Mouse (Mus musculus) midbrain, embryonic 14.5 days (tissue): ENCODE measurements at regions not wholly inside any gene's neighbourhood (a gene's known extent, or its start where the extent isn't known, plus 50 kb on each side); places are given as distances from the start of the nearest gene placed in this dataset.

Source experiments
- ATAC-seq: fragments of 200-750 bp; cut with Nextera tagmentation; 2 replicates; pipeline ENCODE4 v1.8.0; 2017; ENCODE audit warnings: moderate number of reproducible peaks, moderate library complexity; ENCODE audit not compliant: low FRiP score, low TSS enrichment
- DNase-seq: peaks from one replicate; pipeline ENCODE4 v3.0.0-alpha.2; 2015
- H3K27ac ChIP-seq: fragments of 300-500 bp; sonication (generic); replicated peaks from 2 replicates; pipeline ENCODE4 v1.5.1; 2014; ENCODE audit warnings: mild to moderate bottlenecking, low read depth, low read length, moderate library complexity
- H3K27me3 ChIP-seq: fragments of 300-500 bp; sonication (generic); 2 replicates; pipeline ENCODE4 v1.6.1; 2014; ENCODE audit warnings: low read length, control low read depth, mixed read lengths; ENCODE audit not compliant: control insufficient read depth, insufficient read depth
- H3K36me3 ChIP-seq: fragments of 300-500 bp; sonication (generic); 2 replicates; pipeline ENCODE4 v1.6.1; 2014; ENCODE audit warnings: low read length, control low read depth; ENCODE audit not compliant: control insufficient read depth, insufficient read depth
- H3K4me1 ChIP-seq: fragments of 300-500 bp; sonication (generic); 2 replicates; pipeline ENCODE4 v1.6.1; 2014; ENCODE audit warnings: mild to moderate bottlenecking, antibody characterized with exemption, low read length, control low read depth; ENCODE audit not compliant: control insufficient read depth, insufficient read depth
- H3K4me2 ChIP-seq: fragments of 300-500 bp; sonication (generic); 2 replicates; pipeline ENCODE4 v1.6.1; 2014; ENCODE audit warnings: mild to moderate bottlenecking, low read length, moderate library complexity
- H3K4me3 ChIP-seq: fragments of 300-500 bp; sonication (generic); replicated peaks from 2 replicates; pipeline ENCODE4 v1.5.1; 2014; ENCODE audit warnings: low read depth, low read length
- H3K9ac ChIP-seq: fragments of 300-500 bp; sonication (generic); replicated peaks from 2 replicates; pipeline ENCODE4 v1.6.1; 2014; ENCODE audit warnings: mild to moderate bottlenecking, low read length, moderate library complexity
- H3K9me3 ChIP-seq: fragments of 300-500 bp; sonication (generic); 2 replicates; pipeline ENCODE4 v1.6.1; 2016; ENCODE audit warnings: low read length, control low read depth, mixed read lengths; ENCODE audit not compliant: control insufficient read depth
- WGBS: fragments of 180-500 bp; shearing (Covaris S2); extraction: QIAGEN DNeasy Blood & Tissue Kit; methylation state at CpG from one replicate; pipeline ENCODE4 v1.1.7; 2014; 5-methylcytosine and 5-hydroxymethylcytosine counted together

DNA sequence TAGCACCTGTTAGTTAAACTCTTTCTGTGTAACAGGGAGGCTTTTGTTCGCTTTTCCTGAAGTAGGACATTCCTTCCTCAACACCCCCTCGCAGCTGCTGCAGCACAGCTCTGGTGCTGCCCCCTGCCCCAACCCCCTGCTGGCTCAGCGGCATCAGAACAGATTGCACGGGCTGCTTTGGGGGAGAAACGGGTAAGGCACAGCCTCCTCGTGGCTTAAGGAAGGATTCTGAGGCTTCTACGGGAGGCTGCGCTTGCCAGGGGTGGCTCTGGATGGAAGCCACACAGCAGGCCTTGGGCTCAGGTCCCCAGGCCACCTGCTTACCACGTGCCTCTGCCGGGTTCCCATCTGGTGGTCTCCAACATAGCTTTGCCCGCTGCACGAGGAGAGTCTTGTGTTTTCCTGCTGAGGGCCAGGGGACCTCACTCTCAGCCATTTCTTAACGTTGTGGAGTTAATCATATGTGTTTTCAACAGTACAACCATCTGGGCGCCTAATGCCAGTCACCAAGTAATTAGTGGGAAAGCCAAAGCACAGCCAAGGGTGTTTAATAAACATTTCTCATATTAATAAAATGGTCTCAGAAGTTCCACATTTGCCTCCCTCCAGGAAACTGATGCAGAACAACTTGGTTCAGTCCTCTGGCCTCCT, 189.9 kb downstream of the Gxylt1 start:
- Histone ChIP-seq H3K27ac (no peak overlapping the region), H3K27me3 (no peaks in the 10 kb centered on the region), H3K4me3 (no peak overlapping the region), H3K9me3 (no peaks in the 10 kb centered on the region), H3K9ac (no peak overlapping the region), H3K4me2 (no peak overlapping the region), H3K36me3 (no peaks in the 10 kb centered on the region), H3K4me1 (0 out of 2 replicates have a peak, but pooled peaks cover 4% of the 10 kb centered on the region)
- WGBS = 39% methylated on average over 14 of the region's 14 CpGs
- DNase-seq (peak; percentile 28), ATAC-seq (no peak)

DNA sequence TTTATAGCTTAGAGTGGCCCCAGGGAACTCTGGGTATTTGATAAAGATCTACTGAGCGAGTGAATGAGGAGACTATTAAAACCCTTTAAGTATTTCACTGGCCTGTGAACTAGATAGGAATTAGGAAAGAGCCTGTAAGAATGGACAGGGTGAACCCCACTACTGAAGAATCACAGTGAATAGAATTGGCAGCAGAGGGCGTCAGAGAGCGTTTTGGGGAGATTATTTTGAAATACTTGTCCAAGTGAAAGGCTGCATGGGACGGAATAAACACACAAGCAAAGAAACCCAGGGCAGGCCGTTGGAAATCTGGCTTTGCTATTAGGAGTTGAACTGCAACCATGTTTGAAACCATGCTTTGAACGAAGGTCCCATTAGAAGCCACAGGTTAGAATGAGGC, 200.9 kb downstream of the Gxylt1 start:
- 65% methylated on average over 6 of the region's 6 CpGs for WGBS
- ATAC-seq = no peak
- no peak overlapping the region for H3K4me3 ChIP-seq
- no peak overlapping the region for H3K9ac ChIP-seq
- H3K27ac ChIP-seq = no peak overlapping the region
- no peaks in the 10 kb centered on the region for H3K9me3 ChIP-seq
- no peaks in the 10 kb centered on the region for H3K36me3 ChIP-seq
- no peaks in the 10 kb centered on the region for H3K4me1 ChIP-seq
- H3K27me3 ChIP-seq = no peaks in the 10 kb centered on the region
- DNase-seq = no peak
- H3K4me2 ChIP-seq = no peak overlapping the region

DNA sequence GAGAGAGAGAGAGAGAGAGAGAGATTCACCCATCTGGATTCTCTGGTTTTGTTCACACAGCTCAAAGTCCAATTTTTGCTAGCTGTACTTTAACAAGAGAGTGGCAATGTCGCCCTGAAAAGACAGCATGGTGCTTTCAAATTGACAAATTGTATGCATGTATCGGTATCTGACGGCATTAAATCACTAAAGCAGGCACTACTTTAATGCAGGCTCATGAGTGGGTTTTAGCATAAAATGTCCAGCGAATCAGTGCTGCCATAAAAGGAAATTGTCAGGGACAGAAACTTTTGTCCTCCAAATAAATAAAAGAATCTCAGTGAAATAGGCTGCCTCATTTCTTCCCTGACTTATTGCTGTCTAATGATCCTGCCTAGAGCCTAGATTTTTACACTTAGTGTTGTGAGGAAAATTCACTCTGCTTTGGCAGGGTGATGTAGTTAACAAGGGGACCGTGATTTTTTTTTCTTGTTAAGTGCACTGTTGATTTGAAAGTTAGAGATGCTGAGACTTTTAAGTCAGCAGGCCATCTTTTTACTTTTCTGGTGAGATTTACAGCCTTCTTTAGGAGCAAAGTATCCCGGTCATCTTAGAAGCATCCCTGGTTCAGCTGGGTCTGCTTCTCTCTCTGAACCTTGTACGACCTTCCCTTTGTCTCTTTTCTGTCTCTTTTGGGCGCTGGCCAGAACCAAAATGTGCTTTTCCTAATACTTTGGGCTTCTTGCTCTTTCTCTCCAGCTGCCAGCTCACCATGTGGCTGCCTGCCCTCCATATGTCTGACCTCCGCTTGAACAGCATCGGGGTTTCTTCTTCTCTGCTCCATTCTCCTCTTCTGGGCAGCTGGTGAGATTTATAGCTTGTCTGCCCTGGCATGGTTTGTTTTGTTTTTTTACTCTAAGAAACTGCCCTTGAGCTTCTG, 212.5 kb downstream of the Gxylt1 start:
- H3K36me3 ChIP-seq = no peaks in the 10 kb centered on the region
- H3K4me3 ChIP-seq = no peak overlapping the region
- WGBS = 64% methylated on average over 10 of the region's 10 CpGs
- H3K27ac ChIP-seq = no peak overlapping the region
- H3K4me2 ChIP-seq = no peak overlapping the region
- no peaks in the 10 kb centered on the region for H3K4me1 ChIP-seq
- H3K9ac ChIP-seq = no peak overlapping the region
- ATAC-seq = no peak
- no peaks in the 10 kb centered on the region for H3K27me3 ChIP-seq
- H3K9me3 ChIP-seq = no peaks in the 10 kb centered on the region
- peak; percentile 37 for DNase-seq

DNA sequence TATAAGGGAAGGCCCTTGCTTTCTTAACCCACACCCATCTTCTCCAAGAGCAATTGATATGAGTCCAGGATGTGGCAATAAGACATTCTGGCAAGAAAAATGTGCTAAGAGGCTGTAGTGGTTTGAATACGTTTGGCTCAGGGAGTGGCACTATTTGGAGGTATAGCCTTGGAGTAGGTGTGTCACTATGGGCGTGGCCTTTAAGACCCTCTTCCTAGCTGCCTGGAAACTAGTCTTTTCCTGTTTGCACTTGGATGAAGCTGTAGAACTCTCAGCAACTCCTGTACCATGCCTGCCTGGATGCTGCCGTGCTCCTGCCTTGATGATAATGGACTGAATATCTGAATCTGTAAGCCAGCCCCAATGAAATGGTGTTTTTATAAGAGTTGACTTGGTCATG, 221.5 kb downstream of the Gxylt1 start:
- H3K4me2 ChIP-seq = no peak overlapping the region
- no peaks in the 10 kb centered on the region for H3K4me1 ChIP-seq
- H3K36me3 ChIP-seq = no peaks in the 10 kb centered on the region
- H3K4me3 ChIP-seq = no peak overlapping the region
- DNase-seq = no peak
- ATAC-seq = no peak
- H3K9ac ChIP-seq = no peak overlapping the region
- H3K9me3 ChIP-seq = no peaks in the 10 kb centered on the region
- 91% methylated on average over 3 of the region's 3 CpGs for WGBS
- no peak overlapping the region for H3K27ac ChIP-seq
- H3K27me3 ChIP-seq = no peaks in the 10 kb centered on the region

DNA sequence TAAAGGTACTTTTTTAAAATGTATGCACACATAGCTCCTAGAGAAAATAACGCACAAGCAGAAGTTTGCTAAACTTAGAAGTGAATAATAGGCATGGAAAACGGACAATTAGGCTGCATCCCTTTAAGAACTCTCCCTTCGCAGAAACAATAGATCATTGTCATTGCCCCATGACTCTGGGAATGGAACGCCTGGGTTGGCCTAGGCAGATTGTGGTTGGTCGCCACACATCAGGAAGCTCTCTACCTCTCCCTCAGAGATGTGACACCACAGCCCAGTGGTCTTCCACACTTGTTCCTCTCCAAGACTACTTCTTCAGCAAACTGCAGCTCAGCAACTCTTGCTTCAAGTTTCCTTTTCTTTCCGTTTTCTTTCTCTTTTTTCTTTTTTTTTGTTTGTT, 247.8 kb downstream of the Gxylt1 start:
- no peaks in the 10 kb centered on the region for H3K27me3 ChIP-seq
- H3K4me2 ChIP-seq = no peak overlapping the region
- no peak overlapping the region for H3K4me3 ChIP-seq
- 44% methylated on average over 6 of the region's 6 CpGs for WGBS
- H3K4me1 ChIP-seq = no peaks in the 10 kb centered on the region
- no peak overlapping the region for H3K9ac ChIP-seq
- H3K36me3 ChIP-seq = no peaks in the 10 kb centered on the region
- ATAC-seq = no peak
- H3K9me3 ChIP-seq = no peaks in the 10 kb centered on the region
- no peak for DNase-seq
- no peak overlapping the region for H3K27ac ChIP-seq

DNA sequence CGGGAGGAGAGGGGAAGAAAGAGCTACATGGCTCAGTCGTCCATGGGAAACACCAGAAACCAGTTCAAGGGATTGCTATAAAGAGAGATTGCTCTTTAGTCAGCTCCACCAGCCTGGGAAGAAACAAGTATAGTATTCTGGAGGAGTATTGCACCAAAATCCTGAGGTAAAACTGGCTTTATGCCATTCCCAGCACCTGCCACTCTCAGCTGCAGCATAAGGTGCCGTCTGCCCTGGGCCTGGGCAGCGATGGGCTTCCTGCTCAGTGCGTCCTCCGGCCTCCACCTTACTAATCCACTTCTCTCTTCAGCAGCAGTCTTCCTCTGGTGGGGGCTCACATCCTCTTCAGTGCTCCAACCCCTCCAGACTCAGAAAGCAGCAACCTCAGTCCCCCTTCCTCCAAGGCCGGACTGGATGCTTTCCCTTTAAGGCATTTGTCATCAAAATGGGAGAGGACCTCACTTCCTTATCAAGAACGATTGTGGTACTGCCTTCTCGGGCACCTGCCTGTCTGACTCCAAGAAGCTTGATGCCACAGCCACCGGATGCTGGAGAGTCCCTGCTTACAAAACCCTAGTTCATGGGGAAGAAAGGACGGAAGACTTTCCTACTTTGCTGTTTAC, 248.4 kb downstream of the Gxylt1 start:
- Histone ChIP-seq H3K4me1 (no peaks in the 10 kb centered on the region), H3K27me3 (no peaks in the 10 kb centered on the region), H3K36me3 (no peaks in the 10 kb centered on the region), H3K9ac (no peak overlapping the region), H3K27ac (no peak overlapping the region), H3K4me3 (no peak overlapping the region), H3K9me3 (no peaks in the 10 kb centered on the region), H3K4me2 (no peak overlapping the region)
- DNase-seq (no peak), ATAC-seq (no peak)
- 82% methylated on average over 11 of the region's 11 CpGs for WGBS

DNA sequence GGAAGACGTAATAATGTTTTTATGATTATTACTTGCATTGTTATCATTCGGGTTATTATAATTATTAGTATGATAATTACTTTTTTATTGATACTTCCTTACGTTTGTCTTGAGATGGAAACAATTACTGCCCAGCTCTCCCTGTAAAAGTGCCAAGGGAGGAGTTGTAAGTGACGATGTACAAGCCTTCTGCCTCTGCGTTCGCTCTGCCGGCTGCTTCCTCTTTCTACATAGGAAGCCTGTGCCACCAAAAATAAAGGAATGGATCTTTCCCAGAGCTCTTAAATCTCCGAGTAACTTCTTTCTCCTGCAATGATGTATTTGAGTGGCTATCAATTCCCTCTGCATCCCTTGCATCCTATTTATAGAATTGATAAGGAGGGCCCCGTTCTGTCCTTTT, 249.2 kb downstream of the Gxylt1 start:
- no peak overlapping the region for H3K27ac ChIP-seq
- DNase-seq = no peak
- no peaks in the 10 kb centered on the region for H3K4me1 ChIP-seq
- H3K9ac ChIP-seq = no peak overlapping the region
- H3K9me3 ChIP-seq = no peaks in the 10 kb centered on the region
- no peak overlapping the region for H3K4me3 ChIP-seq
- ATAC-seq = no peak
- H3K27me3 ChIP-seq = no peaks in the 10 kb centered on the region
- WGBS = 78% methylated on average over 9 of the region's 9 CpGs
- H3K4me2 ChIP-seq = no peak overlapping the region
- no peaks in the 10 kb centered on the region for H3K36me3 ChIP-seq

DNA sequence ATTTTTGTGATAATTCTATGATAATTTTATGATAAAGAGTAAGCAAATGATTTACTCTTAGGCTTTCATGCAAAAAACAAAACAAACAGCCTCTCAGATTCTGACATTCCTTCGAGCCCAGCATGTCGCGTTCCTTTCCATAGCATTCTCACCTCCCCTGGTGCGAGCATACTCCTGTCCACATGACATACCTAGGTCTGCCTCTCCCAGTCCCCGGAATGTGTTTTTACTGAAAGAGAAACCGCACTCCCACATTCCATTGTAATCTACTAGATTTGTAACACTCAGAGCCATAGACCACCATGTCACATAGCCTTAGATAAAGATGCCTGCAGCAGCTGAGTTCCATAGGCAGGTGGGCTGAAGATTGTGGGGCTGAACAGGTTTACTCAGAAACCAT, 250.8 kb downstream of the Gxylt1 start:
- ATAC-seq = no peak
- Histone ChIP-seq H3K27ac (no peak overlapping the region), H3K4me2 (no peak overlapping the region), H3K9me3 (no peaks in the 10 kb centered on the region), H3K4me1 (no peaks in the 10 kb centered on the region), H3K4me3 (no peak overlapping the region), H3K27me3 (no peaks in the 10 kb centered on the region), H3K9ac (no peak overlapping the region), H3K36me3 (no peaks in the 10 kb centered on the region)
- DNase-seq = no peak
- 94% methylated on average over 6 of the region's 6 CpGs for WGBS
